Mouse (Mus musculus) CD4-positive, CD25-positive, alpha-beta regulatory T cell, adult 4 months (primary cell): ENCODE measurements around the gene Fbxw7. TPM values are rescaled to one million over a fixed set of nuclear protein-coding genes. Genes with fewer than 3 reads are reported as not detected.
A peak's percentile ranks its signal among the peaks of the same experiment; 100 is the strongest.

Source experiments
- ATAC-seq: one replicate; pipeline ENCODE4 v1.8.0; 2017
- polyA plus RNA-seq, 2 experiments: library from polyadenylated mRNA; unstranded; fragments of 100-300 nt; shearing (Covaris generic); gene quantifications; one replicate each; pipeline ENCODE4 v1.2.1; 2017

Gene Fbxw7
- 10 to 100 TPM; 19.6 to 28.7 TPM for polyA plus RNA-seq

DNA sequence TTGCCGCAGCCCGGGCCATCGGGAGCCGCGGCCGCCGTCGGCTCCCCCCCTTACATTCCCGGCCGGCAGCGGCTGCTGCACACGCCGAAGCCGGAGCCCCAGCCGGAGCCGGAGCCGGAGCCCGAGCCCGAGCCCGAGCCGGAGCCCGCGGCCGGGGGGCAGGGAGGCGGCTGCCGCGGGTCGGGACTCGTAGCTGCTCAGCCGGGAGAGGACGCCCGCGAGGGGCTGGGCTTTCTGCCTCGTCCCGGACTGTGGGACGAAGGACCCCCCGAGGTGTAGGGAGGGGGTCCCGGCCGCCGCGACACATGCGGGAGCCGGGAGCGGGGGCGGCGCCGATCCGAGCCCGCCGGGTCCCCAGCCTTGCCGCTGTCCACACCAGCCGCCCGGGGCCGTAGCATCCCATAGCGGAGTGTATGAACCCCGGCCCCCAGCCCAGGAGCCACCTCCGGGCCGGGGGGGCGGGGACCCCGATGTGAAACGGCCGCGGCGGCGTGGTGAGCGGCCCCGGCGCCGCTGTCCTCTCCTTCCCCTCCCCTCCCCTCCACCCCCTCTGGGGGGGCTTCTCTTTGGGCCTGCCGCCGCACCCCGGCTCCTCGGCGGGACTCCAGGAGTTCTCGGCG lies at the start of gene Fbxw7:
TSS of gene Fbxw7 (plus strand) at position 507 of the 620 bp plus-strand sequence.
- peak; percentile 2 for ATAC-seq

DNA sequence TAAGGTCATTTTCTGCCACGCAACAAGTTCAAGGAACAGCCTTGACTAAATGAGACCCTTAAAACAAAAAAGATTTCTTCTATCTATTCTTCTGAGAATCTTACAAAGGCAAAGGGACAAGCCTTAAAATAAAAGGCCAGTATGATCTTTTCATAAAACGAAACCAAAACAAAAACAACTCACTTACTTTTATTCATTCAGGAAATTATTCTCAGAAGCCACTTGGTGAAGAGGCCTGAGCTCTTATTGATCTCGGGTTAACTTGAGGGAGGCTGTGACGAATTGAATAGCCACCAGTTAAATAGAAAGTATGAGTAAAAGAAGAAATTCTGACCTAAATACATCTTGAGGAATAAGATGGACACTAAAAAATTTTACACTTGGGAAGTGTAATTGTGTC lies 46.1 kb upstream of the Fbxw7 start:
- ATAC-seq, result peak; percentile 50

DNA sequence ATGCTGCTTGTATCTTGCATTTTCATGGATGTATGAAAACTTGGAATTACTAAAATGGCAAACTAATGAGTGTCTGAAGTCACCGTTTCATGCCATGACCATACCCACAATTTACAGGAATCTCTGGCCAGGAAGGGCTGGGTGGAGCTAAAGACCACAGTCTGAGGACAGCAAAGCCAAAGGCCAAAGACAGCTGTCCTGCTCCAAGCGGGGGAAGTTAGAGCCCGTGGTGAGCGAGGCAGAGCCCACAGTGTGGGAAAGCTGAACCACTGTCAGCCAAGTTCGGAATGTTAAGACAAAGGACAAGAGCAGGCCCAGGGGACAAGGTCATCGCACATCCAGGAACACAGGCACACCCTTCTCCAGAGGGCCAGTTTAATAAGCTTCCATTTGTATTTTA lies 45.7 kb upstream of the Fbxw7 start:
- no peak for ATAC-seq

DNA sequence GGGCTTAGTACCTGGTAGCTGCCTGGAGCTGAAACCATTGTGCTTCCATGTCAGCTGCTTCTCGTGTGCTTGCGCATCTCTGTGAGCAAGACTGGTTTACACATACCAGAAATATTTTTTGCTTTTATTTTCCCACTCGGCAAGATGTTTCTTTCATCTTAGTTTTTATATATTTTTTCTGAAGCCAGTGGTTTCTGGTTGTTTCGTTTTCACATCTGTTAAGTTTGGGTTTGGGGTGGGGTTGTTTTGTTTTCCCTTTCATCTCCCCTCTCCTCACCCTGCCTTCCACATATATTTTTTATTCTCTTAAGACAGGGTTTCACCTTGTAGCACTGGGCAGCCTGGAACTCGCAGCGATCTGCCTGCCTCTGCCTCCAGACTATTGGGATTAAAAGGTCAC lies 44.5 kb upstream of the Fbxw7 start:
- peak; percentile 42 for ATAC-seq

DNA sequence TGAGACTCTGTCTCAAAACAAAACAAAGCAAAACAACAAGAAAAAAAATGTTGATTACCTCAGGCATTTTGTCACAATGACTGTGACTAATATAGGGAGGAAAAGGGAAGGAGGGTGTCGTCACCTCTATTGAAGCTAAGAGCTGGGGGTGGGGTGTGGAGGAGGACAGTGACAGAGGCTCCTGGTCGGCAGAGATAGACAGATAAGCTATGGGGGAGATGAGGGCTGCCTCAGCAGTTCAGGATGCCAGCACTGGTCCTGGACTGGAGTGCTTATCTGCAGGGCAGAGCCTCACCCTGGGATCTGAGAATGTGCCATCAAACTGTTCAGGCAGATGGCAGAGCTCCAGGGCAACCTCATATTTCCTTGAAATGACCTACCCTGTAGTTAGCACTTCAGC lies 43.1 kb upstream of the Fbxw7 start:
- peak; percentile 63 for ATAC-seq

DNA sequence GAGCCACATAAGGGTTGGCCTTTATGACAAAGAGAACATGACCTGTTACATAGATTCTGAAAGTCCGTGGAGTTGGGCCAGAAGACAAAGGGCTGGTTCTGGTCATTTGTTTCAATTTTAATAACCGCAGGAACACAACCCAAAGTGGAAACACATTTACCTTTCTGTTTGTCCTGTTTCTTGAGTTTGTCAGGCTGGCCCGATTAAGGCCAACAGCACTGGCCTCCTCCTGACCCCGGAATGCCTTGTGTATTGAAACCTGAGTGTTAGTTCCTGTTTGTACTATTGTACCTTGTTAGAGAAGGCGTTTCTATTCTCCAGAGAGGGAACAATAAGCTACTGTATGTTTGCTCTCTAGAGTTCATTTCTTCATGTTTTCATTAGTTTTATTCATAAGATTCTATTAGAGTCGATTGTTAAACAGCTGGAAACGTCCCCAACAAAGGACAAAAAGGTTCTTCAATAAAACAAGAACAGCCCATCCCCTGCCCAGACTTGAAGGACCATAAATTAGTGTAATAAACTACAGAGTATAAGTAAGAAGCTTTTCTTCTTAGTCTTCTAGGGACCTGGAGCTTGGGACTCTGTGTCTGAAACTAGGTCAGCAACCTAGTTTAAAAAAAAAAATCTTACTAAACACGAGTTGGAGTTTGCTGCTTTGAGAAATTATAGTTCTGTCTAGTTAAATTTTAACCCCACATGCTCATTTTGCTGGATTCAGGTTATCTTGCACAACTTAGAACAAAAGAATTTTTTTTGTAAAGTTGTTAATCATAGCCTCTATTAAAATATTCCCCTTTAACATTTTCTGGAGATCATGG lies 40.6 kb upstream of the Fbxw7 start:
- no peak for ATAC-seq

DNA sequence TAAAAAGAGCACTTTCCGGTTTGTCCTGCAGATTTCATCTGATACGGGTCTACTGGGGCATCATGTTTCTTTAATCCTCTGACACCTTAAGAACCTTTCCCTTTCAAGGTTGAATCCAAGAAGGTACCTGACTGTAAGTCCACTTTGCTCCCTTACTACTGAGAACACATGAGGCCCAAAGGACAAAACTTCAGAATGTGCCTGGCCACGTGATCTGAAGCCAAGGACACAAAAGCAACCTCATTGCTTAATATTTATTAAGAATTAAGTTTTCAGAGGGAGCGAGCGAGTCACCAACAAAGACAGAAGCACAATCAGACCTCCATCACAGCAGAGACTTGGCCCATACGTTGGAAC lies 40.0 kb upstream of the Fbxw7 start:
- no peak for ATAC-seq

DNA sequence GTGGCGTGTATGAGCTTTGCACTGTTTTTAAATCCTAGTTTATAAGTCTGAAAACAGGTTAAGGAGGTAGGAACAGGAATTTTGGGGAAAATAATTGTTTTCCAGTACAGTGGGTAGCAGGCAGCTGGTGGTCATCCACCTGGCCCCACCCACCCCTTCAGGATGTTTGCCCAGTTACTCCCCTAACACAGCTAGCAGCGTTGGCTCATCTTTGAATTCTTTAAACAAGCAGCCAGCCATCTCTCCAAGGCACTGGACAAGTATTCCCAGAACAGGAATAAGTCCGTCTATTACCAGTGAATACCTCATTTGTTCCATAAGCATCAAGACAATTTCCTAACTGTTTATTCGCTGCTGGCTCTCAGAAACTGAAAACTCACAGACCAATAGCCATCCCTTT lies 39.5 kb upstream of the Fbxw7 start:
- ATAC-seq, result no peak

DNA sequence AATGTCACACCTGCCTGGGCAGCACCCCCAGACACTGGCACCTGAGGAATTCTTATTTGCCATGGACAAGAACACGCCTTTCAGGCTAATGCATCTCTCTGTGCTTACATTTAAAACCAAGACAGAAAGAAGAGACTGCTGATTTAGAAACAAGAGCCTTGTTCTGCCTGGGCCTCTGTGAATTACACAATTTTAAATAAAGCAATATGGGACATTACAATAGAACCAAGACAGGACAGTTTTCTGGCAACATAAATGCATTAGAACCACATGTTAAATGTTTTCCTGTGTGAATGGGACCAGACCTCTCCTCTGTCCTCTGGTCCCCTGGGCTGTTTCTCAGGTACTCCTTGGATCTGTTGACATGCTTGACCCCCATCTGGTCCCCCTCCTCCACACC lies 39.0 kb upstream of the Fbxw7 start:
- ATAC-seq, result no peak

DNA sequence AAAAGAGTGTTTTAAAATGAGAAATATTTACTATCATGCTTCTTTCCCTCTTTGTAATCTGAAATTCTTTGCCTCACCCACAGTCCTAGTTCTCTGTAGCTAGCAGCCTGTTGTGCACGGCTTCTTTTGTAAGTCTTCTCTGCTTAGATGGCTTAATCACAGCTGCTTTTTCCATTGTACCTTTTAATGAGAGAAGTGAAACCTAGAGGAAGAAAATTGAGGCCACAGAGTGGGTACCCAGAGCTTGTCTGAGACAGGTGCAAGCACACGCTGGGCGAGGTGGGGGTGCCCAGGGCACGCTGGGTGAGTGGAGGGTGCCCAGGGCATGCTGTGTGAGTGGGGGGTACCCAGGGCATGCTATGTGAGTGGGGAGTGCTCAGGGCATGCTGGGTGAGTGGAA lies 27.2 kb upstream of the Fbxw7 start:
- no peak for ATAC-seq

DNA sequence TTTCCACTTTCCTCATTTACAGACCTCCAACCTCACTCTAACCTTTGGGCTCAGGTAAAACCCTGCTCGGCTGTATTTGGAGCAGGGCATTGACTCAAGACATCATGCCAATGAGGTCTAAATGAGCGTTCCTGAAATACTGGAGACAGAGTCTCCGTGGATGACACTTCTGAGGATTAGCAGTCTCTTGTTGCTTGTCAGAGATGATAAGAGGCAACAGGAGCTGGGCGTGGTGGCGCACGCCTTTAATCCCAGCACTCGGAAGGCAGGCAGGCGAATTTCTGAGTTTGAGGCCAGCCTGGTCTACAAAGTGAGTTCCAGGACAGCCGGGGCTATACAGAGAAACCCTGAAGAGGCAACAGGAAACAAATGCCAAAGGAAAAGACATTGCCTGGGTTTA lies 11.0 kb upstream of the Fbxw7 start:
- ATAC-seq, result no peak

DNA sequence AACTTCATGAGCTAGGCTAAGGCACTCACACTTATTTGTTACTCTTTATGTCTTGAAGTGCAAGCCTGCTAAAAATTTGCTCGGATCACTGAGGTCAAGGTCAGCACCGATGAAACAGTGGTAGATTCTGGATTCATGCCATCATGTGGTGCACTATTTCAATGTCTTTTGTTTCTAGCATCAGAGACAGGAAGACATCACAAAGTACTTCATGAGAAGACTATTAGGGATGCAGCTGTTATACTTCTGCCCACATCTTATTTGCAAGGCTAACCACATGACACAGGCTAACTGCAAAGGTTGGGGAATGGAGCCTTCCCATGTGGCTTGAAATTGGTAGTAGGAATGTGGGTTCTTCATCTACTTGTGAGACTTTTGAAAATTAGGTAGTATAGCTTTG lies 8.9 kb upstream of the Fbxw7 start:
- no peak for ATAC-seq

DNA sequence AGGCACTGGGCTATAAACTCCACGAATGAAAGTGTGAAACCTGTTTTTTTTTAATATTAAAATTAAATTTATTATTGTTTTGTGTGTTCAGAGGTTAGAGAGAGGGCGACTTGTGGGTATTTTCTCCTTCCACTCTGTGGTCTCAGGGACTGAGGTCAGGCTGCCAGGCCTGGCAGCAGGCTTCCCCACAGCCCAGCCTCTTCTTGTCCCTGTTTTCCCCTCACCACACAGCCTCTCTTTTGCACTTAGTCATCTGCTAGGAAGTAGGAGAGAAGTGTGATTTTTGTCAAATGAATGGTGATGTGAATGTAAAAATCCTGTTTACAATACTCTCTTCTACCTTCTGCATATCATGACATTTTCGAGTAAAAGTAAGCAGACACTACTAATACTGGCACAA lies 7.2 kb upstream of the Fbxw7 start:
- ATAC-seq, result no peak

DNA sequence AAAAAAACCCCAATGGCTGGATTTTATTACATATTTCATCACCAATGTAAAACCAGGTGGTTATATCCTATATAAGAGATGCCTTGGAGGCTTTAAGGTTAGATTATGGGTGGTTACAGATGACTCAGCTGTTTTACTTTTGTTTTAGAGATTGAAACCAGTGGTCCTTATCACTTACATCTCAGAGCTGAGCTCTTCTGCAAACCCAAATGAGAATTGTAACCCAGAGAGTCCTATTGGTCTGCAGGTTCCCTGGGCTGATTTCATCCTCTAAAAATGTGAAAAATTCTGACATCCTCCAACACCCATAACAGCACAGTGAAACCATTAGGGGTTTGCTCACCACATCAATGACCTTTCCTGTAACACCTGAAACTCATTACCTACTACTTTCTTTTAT lies 6.2 kb upstream of the Fbxw7 start:
- peak; percentile 28 for ATAC-seq

DNA sequence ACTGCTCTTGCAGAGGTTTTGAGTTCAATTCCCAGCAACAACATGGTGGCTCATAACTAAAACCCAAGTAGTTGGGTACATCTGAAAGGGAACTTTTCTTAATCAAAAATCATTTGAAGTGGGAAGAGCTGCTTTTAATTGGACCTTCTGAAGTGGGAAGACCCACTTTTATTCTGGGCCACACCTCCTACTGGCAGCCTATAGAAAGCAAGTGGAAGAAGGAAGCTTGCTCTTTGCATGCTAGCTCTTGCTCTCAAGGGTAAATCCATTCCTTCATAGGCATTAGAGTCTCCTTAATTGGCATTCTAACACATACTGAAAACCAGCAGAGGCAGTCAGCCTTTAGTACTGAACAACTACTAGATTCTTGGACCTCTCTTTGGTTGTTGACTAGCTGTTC lies 4.3 kb upstream of the Fbxw7 start:
- no peak for ATAC-seq

DNA sequence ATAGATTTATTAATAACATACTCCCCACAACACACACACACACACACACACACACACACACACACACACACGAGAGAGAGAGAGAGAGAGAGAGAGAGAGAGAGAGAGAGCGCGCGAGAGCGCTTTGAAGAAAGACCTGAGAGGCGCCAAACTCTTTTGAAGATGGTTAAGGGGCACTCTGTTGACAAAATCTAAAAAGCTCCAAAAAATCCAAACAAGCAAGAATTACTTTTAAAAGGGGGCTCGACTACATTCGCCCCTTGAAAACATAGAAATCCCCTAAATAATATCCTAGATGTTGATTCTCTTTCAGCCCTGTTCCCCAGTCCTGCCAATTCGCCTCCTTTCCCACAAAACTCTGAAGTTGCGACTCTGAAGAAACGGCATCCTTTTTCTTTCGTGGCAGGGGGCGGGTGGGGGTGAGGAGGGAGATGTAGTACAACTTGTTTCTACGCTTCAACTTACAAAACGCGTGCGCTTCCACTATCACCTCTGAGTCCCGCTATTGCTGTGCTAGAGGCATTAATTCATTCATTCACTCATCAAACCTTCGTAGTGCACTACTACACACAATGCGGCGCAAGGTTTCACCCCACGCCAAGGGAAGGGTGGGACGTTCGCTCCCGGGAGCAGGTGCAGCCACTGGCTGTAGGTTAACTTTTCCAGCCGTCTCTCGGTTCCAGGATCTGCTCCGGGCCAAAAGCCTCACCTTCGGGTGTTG lies 1.5 kb upstream of the Fbxw7 start:
- ATAC-seq, result peak; percentile 13

DNA sequence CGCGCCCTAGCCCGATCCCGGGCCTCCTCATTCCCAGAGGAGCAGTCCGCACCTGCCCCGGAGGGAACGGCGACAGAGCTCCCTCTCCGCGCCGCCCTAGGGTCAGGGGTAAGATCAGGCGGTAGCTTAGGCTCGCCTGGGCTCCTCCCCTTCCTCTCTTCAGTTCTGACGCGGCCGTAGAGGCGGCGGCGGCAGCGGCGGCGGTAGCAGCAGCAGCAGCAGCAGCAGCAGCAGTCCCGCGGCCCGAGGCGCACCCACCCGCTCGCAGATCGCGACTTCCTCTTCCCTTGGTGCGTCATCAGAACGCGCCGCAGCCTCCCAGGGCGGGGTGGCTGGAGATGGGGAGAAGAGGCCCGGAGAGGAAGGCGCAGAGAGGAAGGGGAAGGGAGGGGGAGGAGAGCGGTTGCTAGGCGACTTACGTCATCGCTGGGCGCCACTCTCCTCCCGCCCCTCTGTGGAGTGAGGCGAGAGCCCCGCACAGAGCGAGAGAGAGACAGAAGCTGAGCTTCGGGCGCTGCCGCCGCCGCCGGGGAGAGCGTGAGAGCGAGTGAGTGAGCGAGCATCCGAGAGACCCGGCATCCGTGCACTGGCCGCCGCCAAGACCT lies 809 bp upstream of the Fbxw7 start:
- ATAC-seq, result peak; percentile 87

DNA sequence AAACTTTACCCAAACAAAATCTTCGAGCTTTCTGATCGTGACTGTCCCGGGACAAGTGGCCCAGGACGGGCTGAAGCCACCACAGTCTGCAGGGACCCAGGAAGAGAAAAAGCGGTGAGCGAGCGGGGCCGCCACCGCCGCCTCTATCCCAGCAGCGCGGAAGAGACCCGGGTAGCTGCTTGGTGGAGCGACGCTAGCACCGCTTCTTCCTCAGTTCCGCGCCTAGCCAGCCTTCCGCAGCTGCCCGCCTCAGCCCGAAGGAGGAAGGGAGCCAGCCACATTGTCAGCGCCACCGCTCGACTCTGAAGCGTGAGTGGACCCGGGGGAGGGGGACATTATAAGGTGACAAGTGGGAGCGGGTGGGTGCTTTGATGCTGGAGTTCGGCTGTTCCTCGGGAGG lies 393 bp downstream of the Fbxw7 start:
- peak; percentile 19 for ATAC-seq

DNA sequence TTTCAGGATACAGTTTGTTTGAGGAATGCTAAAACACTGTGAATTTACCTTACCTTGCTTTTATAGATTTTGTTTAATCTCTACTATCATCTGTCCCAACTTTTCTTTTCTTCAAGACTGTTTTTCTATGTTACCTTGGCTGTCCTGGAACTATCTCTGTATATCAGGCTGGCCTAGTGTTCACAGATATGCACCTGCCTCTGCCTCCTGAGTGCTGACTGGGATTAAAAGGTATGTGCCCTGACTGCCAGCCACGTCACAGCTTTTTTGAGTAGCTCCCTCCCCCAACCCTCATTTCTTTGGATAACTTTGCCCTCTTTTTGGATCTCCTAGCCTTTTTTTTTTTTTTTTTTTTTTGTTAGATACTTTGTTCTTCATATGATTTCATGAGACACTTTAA lies 1.9 kb downstream of the Fbxw7 start:
- ATAC-seq, result no peak

DNA sequence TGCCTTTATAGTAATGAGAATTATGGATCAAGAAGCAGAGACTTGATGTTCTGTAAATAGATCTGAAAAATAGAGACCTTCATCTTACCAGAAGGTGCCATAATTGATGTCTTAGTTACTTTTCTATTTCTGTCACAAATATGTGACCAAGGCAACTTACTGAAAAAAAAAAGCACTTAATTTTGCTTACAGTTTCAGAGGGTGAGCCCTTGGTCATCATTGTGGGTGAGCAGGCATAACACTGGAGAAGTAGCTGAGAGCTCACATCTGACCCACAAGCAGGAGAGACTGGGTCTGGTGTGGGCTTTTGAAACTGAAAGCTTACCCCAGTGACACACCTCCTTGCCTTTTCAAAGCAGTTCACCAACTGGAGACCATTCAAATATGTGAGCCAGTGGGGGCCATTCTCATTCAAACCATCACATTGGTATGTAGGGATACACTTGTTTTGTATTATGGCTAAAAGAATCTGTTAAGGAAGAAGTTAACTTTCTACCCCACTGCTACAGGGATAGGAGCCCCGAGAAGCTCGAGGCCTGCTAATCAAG lies 5.7 kb downstream of the Fbxw7 start:
- ATAC-seq, result no peak

DNA sequence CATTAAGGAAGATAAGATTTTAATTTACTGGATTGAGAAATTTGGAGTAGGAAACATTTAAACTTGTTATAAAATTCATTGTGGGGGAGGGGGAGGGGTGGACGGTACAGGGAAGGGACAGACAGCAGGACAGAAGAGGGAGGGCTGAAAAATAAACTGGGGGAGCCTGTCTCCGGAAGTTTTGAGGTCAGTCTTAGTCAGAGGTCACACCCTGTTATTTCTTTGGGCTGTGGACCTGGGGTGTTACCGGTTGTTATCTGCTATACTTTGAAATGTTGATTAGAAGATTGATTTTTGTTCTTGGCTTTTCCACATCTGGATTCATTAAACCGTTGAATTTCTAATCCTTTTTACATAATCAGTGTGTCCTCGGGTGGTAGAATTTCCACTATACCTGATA lies 10.9 kb downstream of the Fbxw7 start:
- no peak for ATAC-seq

DNA sequence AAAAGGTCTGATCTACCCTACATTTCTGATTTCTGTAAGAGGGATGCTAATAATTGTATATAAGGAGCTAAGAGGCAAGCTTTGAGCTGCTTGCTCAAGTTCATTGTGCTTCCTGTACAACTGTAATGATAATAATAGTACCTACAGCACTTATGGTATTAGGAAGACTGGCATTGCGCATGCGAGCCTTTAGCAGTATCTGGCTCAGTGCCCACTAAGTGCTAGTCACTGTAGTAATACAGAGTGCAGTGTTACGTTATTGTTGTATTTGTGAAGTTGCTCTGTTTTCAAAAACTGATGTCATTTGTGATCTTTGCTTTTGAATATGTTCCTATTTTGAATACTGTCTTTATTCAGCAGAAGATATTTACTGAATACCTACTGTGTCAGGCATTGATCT lies 11.3 kb downstream of the Fbxw7 start:
- peak; percentile 46 for ATAC-seq

DNA sequence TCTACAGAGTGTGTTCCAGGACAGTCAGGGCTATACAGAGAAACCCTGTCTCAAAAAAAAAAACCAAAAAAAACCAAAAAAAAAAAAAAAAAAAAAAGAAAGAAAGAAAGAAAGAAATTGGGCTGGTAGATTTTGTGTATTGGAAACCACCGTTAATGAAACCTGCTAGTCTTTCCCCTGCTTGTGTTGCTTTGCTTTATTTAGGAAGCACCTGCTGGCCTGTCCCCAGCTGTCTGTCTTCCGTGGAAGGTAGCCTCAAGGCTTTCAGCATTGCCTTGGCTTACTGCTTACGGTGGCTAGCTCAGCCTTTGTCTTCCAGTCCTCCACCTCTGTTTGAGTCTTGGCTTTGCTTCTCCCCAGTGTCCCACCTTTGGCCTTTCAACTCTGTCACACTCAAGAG lies 11.9 kb downstream of the Fbxw7 start:
- ATAC-seq, result peak; percentile 34
